Mouse (Mus musculus) lung, adult 2 months (tissue): ENCODE measurements around the gene Gzf1. TPM values are rescaled to one million over a fixed set of nuclear protein-coding genes. Genes with fewer than 3 reads are reported as not detected.

Experiments
- DNase-seq: peaks from one replicate; pipeline ENCODE4 v3.0.0; 2022
- H3K4me1 ChIP-seq: fragments of 200-500 bp; 2 replicates; pipeline ENCODE4 v1.6.1; 2011; ENCODE audit warnings: low read length; ENCODE audit not compliant: control insufficient read depth, insufficient read depth
- H3K4me3 ChIP-seq: fragments of 200-500 bp; replicated peaks from 2 replicates; pipeline ENCODE3; 2011; ENCODE audit warnings: low read depth, mild to moderate bottlenecking, control low read depth, low read length; ENCODE audit errors: extremely low read depth
- CTCF ChIP-seq: fragments of 200-500 bp; IDR thresholded peaks from 2 replicates; pipeline ENCODE4 v1.5.1; 2011; ENCODE audit warnings: mild to moderate bottlenecking, low read length, control low read depth; ENCODE audit not compliant: insufficient read depth
- POLR2A ChIP-seq: fragments of 200-500 bp; IDR thresholded peaks from 2 replicates; pipeline ENCODE4 v1.6.1; 2011; ENCODE audit warnings: low read depth, mild to moderate bottlenecking, control low read depth, low read length, borderline replicate concordance; ENCODE audit errors: extremely low read depth
- whole genome bisulfite sequencing: fragments of 180-500 bp; shearing (Covaris S2); methylation state at CpG from one replicate; pipeline ENCODE4 v1.1.7; 2018; 5-methylcytosine and 5-hydroxymethylcytosine counted together
- polyA plus RNA-seq: library from polyadenylated mRNA; depleted of rRNA; stranded (reverse); fragments of >200 nt; gene quantifications from 2 replicates; pipeline ENCODE4 v1.2.3, GENCODE M21; 2012; rRNA removed

The Gzf1 gene
- polyA plus RNA-seq, 1 experiment, result 10.3 TPM

DNA sequence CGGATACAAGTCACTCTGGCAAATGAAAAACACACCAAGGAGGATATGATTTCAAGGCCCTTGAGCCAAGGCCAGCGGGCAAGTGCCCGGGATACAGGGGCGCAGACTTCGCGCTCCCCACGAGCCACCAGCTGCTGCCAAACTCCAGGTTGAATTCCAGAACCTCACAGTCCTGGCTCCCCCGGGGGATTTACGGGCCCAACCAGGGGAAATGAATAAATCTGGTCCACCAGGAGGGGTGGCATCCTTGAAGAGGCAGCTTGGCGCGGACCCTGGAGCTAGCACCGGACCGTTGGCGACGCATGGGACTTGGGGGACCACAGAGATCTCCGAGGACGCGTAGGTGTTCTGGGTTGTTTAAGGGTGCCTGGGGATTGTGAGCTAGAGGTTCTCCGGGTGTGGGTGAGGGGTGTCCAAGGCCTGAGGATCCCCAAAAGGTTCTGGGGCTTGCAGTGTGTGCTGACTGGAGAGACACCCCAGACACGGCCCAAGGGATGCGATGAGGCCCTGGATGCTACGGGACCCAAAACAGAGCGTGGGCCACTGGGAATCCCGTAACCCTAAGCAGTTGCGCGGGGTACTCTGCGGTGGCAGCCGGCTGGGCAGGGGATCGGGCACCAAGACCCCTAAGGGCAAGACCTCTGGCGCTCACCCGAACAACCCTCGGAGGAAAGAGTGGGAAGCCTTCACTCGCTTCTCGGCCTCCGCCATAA, 50.9 kb downstream of the Gzf1 start:
- Histone ChIP-seq H3K4me3 (peak overlapping the region; percentile 91), H3K4me1 (0 out of 2 replicates have a peak, but pooled peaks cover 3% of the 10 kb centered on the region)
- peak; percentile 16 for DNase-seq
- WGBS, result under 1% methylated on average over 35 of the region's 35 CpGs
- no peak for TF ChIP-seq CTCF
- no peak for TF ChIP-seq POLR2A

DNA sequence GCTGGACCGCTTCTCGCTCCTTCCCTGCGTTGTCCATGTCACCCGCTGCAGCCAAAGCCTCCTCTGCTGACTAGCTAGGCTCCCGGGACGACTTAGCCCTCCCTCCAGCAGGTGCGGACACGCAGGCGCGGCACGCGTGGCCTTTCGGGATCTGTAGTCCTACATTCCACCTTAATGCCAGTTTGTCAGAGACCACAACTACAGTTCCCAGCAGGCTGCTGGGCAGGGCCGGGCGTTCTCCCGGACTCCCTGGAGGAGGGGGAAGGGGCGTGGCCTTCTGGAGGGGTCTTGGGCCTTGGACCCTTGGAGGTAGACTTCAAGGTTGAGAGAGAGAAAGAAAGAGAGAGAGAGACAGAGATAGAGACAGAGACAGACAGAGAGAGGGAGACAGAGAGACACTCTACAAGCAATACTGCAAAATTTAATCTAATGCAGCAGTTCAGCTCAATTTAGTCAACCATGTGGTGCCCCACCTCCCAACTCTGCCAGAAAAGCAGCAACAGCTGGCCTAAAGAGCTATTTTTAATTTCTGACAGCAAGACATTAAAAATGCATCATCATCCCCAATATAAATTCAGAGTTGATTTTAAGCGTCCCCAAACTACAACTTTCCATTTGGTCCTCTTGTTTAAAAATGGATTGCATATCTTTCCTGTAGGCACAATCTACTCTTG, 51.6 kb downstream of the Gzf1 start, which contains the start of gene Napb:
TSS of gene Napb (minus strand) at position 141 of the 674 bp plus-strand sequence.
- DNase-seq, result peak; percentile 92
- WGBS, result 3% methylated on average over 18 of the region's 18 CpGs

More for the DNA sequence above, 51.6 kb downstream of the Gzf1 start, which contains the start of gene Napb:
- Histone ChIP-seq H3K4me1 (0 out of 2 replicates have a peak, but pooled peaks cover 3% of the 10 kb centered on the region), H3K4me3 (peak within 1 kb of the TSS; percentile 91)
- TF ChIP-seq CTCF (no peak), POLR2A (peak; percentile 95; the same call in 1 of the 2 replicates)

Other genes with a start within 250 kb of the Gzf1 start
- 81.8 and 82.1 TPM in 2 replicates for gene Cd93, start 237.5 kb upstream of the Gzf1 start, polyA plus RNA-seq
- 15.6 and 19.6 TPM in 2 replicates for gene Nxt1, start 8.4 kb upstream of the Gzf1 start, polyA plus RNA-seq
- 0.69 and 1.1 TPM in 2 replicates for gene Napb, start 51.4 kb downstream of the Gzf1 start, polyA plus RNA-seq
- gene Cstl1, start 69.3 kb downstream of the Gzf1 start, polyA plus RNA-seq, result not detected in 2 replicates
- gene Cst11, start 90.5 kb downstream of the Gzf1 start, polyA plus RNA-seq, result not detected in 2 replicates
- not detected in 2 replicates for gene 8030411F24Rik, start 101.0 kb downstream of the Gzf1 start, polyA plus RNA-seq
- gene Cst12, start 108.3 kb downstream of the Gzf1 start, polyA plus RNA-seq, result not detected in 2 replicates
- 3.3 and 4.6 TPM in 2 replicates for gene Cst8, start 117.8 kb downstream of the Gzf1 start, polyA plus RNA-seq
- not detected in 2 replicates for gene Cst13, start 139.1 kb downstream of the Gzf1 start, polyA plus RNA-seq
- gene Cst9, start 154.1 kb downstream of the Gzf1 start, polyA plus RNA-seq, result 0.20 TPM in 1 of 2 replicates, not detected in the other
- gene 9230104L09Rik, start 184.0 kb downstream of the Gzf1 start, polyA plus RNA-seq, result 12.7 and 19.1 TPM in 2 replicates
- 1,892 and 2,105 TPM in 2 replicates for gene Cst3, start 194.7 kb downstream of the Gzf1 start, polyA plus RNA-seq